Mouse (Mus musculus) kidney, embryonic 14.5 days (tissue): ENCODE results near the gene Rela. TPM values are rescaled to one million over a fixed set of nuclear protein-coding genes. Genes with fewer than 3 reads are reported as not detected.

Experiments
- ATAC-seq: fragments of 200-750 bp; cut with Nextera tagmentation; 2 replicates; pipeline ENCODE4 v1.8.0; 2017; ENCODE audit warnings: moderate number of reproducible peaks, mild to moderate bottlenecking, moderate TSS enrichment, moderate library complexity; ENCODE audit not compliant: low FRiP score, low TSS enrichment
- H3K27ac ChIP-seq: fragments of 300-500 bp; sonication (generic); 2 replicates; pipeline ENCODE4 v1.5.1; 2014; ENCODE audit warnings: low read depth, mild to moderate bottlenecking, low read length, moderate library complexity, mixed read lengths
- H3K27me3 ChIP-seq: fragments of 300-500 bp; sonication (generic); 2 replicates; pipeline ENCODE4 v1.6.1; 2014; ENCODE audit warnings: mild to moderate bottlenecking, low read length; ENCODE audit not compliant: control insufficient read depth, insufficient read depth
- H3K36me3 ChIP-seq: fragments of 300-500 bp; sonication (generic); 2 replicates; pipeline ENCODE4 v1.6.1; 2014; ENCODE audit warnings: low read length, mixed read lengths; ENCODE audit not compliant: control insufficient read depth, insufficient read depth
- H3K4me1 ChIP-seq: fragments of 300-500 bp; sonication (generic); 2 replicates; pipeline ENCODE4 v1.6.1; 2014; ENCODE audit warnings: low read length, mixed read lengths; ENCODE audit not compliant: control insufficient read depth, insufficient read depth
- H3K4me2 ChIP-seq: fragments of 300-500 bp; sonication (generic); replicated peaks from 2 replicates; pipeline ENCODE4 v1.6.1; 2014; ENCODE audit warnings: low read depth, mild to moderate bottlenecking, low read length
- H3K4me3 ChIP-seq: fragments of 300-500 bp; sonication (generic); 2 replicates; pipeline ENCODE4 v1.5.1; 2014; ENCODE audit warnings: mild to moderate bottlenecking, low read length
- H3K9ac ChIP-seq: fragments of 300-500 bp; sonication (generic); 2 replicates; pipeline ENCODE4 v1.6.1; 2014; ENCODE audit warnings: low read depth, mild to moderate bottlenecking, low read length, moderate library complexity
- H3K9me3 ChIP-seq: fragments of 300-500 bp; sonication (generic); 2 replicates; pipeline ENCODE4 v1.6.1; 2016; ENCODE audit warnings: low read length; ENCODE audit not compliant: control insufficient read depth
- WGBS: fragments of 180-500 bp; shearing (Covaris S2); extraction: QIAGEN DNeasy Blood & Tissue Kit; methylation state at CpG from one replicate; pipeline ENCODE4 v1.1.7; 2014; 5-methylcytosine and 5-hydroxymethylcytosine counted together
- microRNA-seq: library from miRNA; unstranded; fragments of <30 nt; microRNA quantifications from one replicate; pipeline ENCODE4, GENCODE M21; 2016
- polyA plus RNA-seq: library from polyadenylated mRNA; unstranded; fragments of >200 nt; fragmentation: Nextera tagmentation; extraction: Ambion mirVana; gene quantifications from 2 replicates; pipeline ENCODE4 v1.2.1, GENCODE M21; 2014

Gene Rela
- polyA plus RNA-seq, 1 experiment from 2014 or later = 49.8 TPM

DNA sequence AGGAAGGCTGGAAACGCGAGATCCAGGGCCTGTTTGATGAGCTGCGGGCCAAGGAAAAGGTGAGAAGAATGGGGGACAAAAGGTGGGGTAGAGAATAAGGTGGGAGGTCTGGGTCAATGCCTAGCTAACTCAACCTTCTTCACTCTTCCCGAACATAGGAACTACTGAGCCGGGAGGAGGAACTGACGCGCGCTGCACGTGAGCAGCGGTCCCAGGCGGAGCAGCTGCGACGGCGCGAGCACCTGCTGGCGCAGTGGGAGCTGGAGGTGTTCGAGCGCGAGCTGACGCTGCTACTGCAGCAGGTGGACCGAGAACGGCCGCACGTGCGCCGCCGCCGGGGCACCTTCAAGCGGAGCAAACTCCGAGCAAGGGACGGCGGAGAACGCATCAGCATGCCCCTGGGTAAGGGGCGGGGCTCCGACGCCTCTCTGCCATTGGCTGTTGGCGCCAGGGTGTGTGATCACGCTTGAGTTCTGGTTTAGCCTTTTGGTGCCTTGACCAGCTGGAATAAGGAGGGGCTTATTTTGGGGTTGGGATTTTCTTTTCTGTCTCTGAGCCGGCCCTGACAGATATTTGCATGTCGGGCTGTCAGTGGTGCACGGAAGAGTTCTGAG, 58.7 kb downstream of the Rela start:
- Histone ChIP-seq H3K4me2 (peak overlapping the region; percentile 17; the same call in 1 of the 2 replicates), H3K27me3 (no peaks in the 10 kb centered on the region), H3K9me3 (no peaks in the 10 kb centered on the region), H3K36me3 (peaks cover 89% of the 10 kb centered on the region), H3K27ac (no peak overlapping the region), H3K4me1 (peaks cover 27% of the 10 kb centered on the region), H3K4me3 (no peak overlapping the region), H3K9ac (peak overlapping the region; percentile 18; the same call in 1 of the 2 replicates)
- 19% methylated on average over 41 of the region's 41 CpGs for WGBS
- peak; percentile 64 for ATAC-seq

Small RNA genes within 50 kb of the gene (microRNA-seq; reads per million reads assigned to microRNA genes)
- gene Mir6987 = not detected

Other genes starting within 250 kb of the Rela start
- gene Sart1, start 248.8 kb upstream of the Rela start, polyA plus RNA-seq = 74.2 and 80.6 TPM in 2 replicates
- gene Tsga10ip, start 235.0 kb upstream of the Rela start, polyA plus RNA-seq = 0.16 and 0.35 TPM in 2 replicates
- 191 and 248 TPM in 2 replicates for gene Drap1, start 212.5 kb upstream of the Rela start, polyA plus RNA-seq
- 39.0 and 40.8 TPM in 2 replicates for gene AI837181, start 212.3 kb upstream of the Rela start, polyA plus RNA-seq
- gene Fosl1, start 189.9 kb upstream of the Rela start, polyA plus RNA-seq = not detected in 2 replicates
- 8.5 and 11.3 TPM in 2 replicates for gene Ccdc85b, start 179.6 kb upstream of the Rela start, polyA plus RNA-seq
- gene Fibp, start 176.9 kb upstream of the Rela start, polyA plus RNA-seq = 122 and 125 TPM in 2 replicates
- 0.54 TPM in 2 replicates for gene Ctsw, start 169.0 kb upstream of the Rela start, polyA plus RNA-seq
- 109 and 139 TPM in 2 replicates for gene Efemp2, start 163.5 kb upstream of the Rela start, polyA plus RNA-seq
- 36.2 and 42.2 TPM in 2 replicates for gene Mus81, start 149.1 kb upstream of the Rela start, polyA plus RNA-seq
- 3,114 and 3,144 TPM in 2 replicates for gene Cfl1, start 147.0 kb upstream of the Rela start, polyA plus RNA-seq
- 0.19 TPM in 1 of 2 replicates, not detected in the other for gene 1700020D05Rik, start 133.7 kb upstream of the Rela start, polyA plus RNA-seq
- 5.7 and 6.5 TPM in 2 replicates for gene Snx32, start 126.9 kb upstream of the Rela start, polyA plus RNA-seq
- gene Ovol1, start 76.8 kb upstream of the Rela start, polyA plus RNA-seq = 11.1 and 11.8 TPM in 2 replicates
- gene Ap5b1, start 69.5 kb upstream of the Rela start, polyA plus RNA-seq = 7.6 and 9.2 TPM in 2 replicates
- 159 and 182 TPM in 2 replicates for gene Rnaseh2c, start 35.6 kb upstream of the Rela start, polyA plus RNA-seq
- 31.5 and 36.0 TPM in 2 replicates for gene Kat5, start 27.2 kb upstream of the Rela start, polyA plus RNA-seq
- 17.4 and 26.8 TPM in 2 replicates for gene Sipa1, start 26.2 kb downstream of the Rela start, polyA plus RNA-seq
- 26.8 and 33.6 TPM in 2 replicates for gene Map3k11, start 51.3 kb downstream of the Rela start, polyA plus RNA-seq
- 31.2 and 35.4 TPM in 2 replicates for gene Pcnx3, start 51.4 kb downstream of the Rela start, polyA plus RNA-seq
- 0.39 and 0.42 TPM in 2 replicates for gene Kcnk7, start 66.9 kb downstream of the Rela start, polyA plus RNA-seq
- 8.8 and 11.5 TPM in 2 replicates for gene Ehbp1l1, start 88.8 kb downstream of the Rela start, polyA plus RNA-seq
- gene Fam89b, start 92.2 kb downstream of the Rela start, polyA plus RNA-seq = 92.8 and 114 TPM in 2 replicates
- 14.9 and 27.1 TPM in 2 replicates for gene Ltbp3, start 103.4 kb downstream of the Rela start, polyA plus RNA-seq
- gene Scyl1, start 133.9 kb downstream of the Rela start, polyA plus RNA-seq = 54.7 and 73.5 TPM in 2 replicates
- 17.4 and 26.5 TPM in 2 replicates for gene Frmd8, start 237.8 kb downstream of the Rela start, polyA plus RNA-seq
- gene Slc25a45, start 240.3 kb downstream of the Rela start, polyA plus RNA-seq = 3.3 and 3.5 TPM in 2 replicates